Mouse (Mus musculus): ENCODE results near the gene Pon3.

The Pon3 gene

GRCm38 (mm10) chr6:5255722-5256451 lies at the start of gene Pon3:
Gene Pon3 (minus strand): TSS chr6:5256286.
- DNase-seq = peak; percentile 71

DNA sequence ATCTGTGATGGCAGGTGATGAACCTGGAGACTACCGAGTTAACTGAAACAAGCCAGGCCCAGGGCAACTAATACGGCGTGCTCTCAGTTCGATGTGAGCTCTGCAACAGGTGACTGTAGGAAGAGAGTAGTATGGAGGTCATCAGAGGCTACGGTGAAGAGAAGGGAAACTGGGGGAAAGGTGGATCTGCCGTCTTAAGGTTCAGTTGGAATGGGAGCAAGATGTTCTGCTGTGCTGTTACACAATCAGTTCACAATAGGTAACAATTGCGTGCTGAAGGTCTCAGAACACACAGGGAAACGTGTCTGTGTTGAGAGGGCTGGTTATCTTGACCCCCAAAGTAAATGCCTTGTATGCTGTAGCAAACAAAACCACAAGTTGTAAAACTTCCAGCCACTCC lies 48.9 kb upstream of the Pon3 start:
- no peak for DNase-seq

- no peak for DNase-seq
Measured at GRCm38 (mm10) chr6:5300629-5301028, 44.5 kb upstream of the Pon3 start.

- DNase-seq = no peak
Measured at GRCm38 (mm10) chr6:5299561-5299960, 43.5 kb upstream of the Pon3 start.

GRCm38 (mm10) chr6:5298092-5298554 lies 42.0 kb upstream of the Pon3 start, which contains the start of gene Pon2:
Gene Pon2 (minus strand): TSS chr6:5298455.
- peak; percentile 88 for DNase-seq

DNA sequence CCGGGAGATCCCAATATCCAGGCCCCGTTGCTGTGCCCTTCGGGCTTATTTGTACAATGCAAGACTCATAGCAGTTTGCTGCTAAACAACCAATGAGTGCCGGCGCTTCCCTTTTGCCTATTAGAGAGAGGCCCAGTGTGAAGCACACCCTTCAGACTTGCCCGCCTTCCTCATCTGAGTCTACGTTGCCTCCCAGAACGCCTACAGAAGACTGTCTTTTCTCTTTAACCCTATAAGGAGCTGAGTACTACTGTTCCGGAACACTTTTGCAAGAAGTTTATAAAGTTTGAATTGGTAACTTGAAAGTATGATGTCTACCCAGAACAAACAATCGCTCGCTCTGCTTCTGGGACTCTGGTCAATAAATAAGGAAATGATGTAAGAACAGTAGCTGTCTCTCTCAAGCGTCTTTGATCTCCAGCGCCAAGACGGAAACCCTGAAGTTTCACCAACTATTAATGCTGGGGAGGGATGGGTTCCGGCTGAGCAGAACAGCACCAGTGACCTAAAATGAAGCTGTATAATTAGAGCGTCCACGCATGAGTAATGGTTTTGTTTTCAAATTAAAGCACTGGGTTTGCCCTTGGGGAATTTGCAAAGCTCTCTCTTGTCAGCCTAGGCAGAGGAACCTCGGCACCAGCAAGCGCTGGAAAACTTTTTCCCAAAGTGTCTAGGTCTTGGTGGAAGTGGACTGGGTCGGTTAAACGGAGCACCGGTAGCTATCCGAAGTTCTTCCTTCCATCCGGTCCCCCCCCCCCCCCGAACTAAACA lies 41.4 kb upstream of the Pon3 start:
- peak; percentile 59 for DNase-seq

- no peak for DNase-seq
Measured at GRCm38 (mm10) chr6:5296067-5296466, 40.0 kb upstream of the Pon3 start.

- DNase-seq = no peak
Measured at GRCm38 (mm10) chr6:5294659-5295449, 38.8 kb upstream of the Pon3 start.

DNA sequence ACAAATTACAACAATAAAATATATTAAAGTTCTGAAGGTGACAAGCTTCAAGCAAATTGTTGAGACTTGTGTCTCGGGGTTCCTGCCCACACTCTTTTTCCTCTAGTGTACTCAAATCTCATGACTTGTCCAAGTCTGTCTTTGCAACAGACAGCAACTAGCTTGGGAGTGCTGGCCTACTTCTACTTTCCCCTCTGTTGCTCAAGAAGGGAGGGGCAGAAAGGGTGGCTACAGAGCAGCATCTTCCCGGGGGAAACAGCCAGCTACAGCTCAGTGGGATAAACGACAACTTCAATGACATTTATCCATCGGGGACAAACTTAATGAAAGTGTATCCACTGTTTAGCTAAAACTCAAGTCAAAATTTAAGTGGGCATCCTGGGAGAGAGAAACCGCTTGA lies 36.8 kb upstream of the Pon3 start:
- DNase-seq = no peak

DNA sequence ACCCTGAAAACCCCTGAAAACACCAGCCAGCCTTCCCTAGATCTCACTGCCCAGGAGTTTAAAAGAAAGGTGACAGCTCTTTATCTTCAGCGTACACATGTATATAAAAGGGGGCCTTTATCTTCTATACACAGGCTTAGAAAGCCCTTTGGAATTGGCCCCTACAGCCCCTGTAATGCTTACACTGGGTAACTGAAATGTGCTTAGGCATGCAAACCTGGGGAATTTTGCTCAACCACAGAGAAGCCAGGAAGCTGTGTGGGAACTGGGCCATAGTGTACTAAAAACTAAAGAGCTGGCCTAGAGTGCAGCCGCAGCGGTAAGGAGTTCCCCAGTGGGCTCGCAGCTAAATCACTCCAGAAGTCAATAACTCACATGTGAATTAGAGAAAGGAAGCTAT lies 35.4 kb upstream of the Pon3 start:
- DNase-seq = peak; percentile 11

- DNase-seq = no peak
Measured at GRCm38 (mm10) chr6:5287919-5288318, 31.8 kb upstream of the Pon3 start.

GRCm38 (mm10) chr6:5287392-5287791 lies 31.3 kb upstream of the Pon3 start:
- no peak for DNase-seq

GRCm38 (mm10) chr6:5282418-5282817 lies 26.3 kb upstream of the Pon3 start:
- no peak for DNase-seq

GRCm38 (mm10) chr6:5280576-5281305 lies 24.7 kb upstream of the Pon3 start:
- DNase-seq = no peak

DNA sequence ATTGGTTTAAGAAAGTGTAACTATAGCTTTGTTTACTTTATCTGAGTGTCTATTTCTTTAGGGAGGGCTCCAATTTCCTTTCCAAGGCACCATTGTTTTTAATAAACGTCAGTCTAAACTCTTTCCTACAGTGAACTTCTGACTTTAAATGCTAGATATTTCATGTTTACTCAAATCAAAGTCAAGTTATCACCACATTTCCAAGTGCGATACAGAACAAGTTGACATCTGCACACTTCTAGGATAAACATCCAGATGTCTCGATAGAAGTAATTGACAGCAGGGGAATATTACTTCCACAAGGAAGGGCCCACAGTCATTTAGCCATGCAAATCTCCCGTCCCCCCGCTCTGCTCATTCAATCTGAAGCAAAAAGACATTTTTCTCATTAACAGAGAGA lies 21.9 kb upstream of the Pon3 start:
- DNase-seq = no peak

DNA sequence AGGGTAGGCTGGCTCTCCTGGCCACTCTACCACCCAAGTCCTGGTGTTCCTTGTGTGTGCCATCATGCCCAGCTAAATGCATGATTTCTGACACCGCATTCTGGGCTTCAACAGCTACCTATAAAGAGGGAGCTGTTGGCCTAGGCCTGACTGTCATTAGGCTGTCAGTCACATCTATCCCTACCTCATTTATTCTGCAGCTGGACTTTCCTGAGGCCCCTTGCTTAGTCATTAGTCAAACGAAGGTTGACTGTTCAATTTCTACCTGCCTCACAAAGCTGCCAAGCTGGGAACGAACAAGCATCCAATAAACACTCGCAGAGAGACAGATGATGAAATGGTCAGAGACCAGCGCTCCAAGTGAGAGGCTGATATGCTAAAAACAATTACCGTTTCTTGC lies 13.6 kb upstream of the Pon3 start:
- no peak for DNase-seq

DNA sequence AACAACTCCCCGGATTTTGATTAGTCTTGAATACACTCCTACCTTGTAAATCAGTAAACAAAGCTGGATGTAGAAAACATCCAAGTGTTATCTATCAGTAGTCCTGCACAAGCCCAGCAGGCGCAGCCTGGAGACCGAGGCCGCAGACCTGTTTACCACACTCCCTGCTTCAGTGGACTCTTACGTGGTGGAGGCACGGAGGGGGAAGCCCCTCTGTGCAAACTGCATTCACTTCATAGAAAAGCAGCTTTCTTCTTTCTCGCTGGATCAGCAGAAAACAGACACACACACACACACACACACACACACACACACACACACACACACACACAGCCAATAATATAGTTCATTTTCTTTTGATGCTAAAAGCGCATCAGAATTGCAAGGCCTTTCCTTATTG lies 8.7 kb upstream of the Pon3 start:
- DNase-seq = no peak

GRCm38 (mm10) chr6:5263250-5263999 lies 7.3 kb upstream of the Pon3 start:
- DNase-seq = no peak

DNA sequence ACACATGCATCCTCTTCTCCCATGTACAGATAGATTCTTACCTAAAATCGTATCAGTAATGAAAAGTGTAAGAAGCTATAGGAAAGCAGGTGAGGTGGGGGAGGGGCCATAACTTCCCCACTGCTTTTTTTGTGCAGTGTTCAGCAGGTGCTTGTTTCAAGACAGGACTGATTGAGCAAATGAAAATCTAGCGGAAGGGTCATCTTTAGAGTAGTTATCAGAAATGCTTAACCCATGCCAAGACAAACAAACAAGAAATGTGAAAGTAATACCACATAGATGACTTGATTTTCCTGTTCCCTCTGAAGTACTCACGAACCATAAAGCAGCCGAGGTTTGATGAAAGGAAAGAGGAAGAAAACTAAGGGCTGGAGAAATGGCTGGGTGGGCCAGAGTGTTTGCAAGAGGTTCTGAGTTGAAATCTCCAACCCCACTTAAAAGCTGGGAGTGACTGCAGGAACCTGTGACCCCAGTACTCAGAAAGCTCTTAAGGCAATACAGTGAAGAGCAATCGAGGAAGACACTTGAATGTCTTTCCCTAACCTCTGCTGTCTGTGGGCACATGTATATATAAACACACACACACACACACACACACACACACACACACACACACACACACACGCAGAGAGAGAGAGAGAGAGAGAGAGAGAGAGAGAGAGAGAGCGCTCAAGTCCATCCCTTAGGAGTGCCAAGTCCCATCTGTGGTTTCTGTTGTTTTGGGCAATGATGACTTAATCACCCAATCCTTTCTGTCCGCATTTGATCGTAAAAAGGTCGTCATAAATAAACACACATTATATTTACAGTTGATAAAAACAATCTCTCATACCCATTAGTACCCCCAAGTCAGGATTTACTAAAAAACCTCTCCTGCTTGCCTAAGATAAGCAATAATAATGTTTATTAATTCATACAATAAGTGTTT lies 6.5 kb upstream of the Pon3 start:
- no peak for DNase-seq

GRCm38 (mm10) chr6:5255291-5255690 lies 795 bp downstream of the Pon3 start:
- no peak for DNase-seq

- no peak for DNase-seq
Measured at GRCm38 (mm10) chr6:5254869-5255268, 1.2 kb downstream of the Pon3 start.
